Mouse (Mus musculus) lung, adult 2 months (tissue): ENCODE data around the gene Glrx. TPM values are rescaled to one million over a fixed set of nuclear protein-coding genes. Genes with fewer than 3 reads are reported as not detected.
"Not testable (repeated sequence)": the region's sequence is repeated elsewhere in the genome, so short reads cannot be mapped to it uniquely, and the experiment has no call there.

Experiments
- DNase-seq: peaks from one replicate; pipeline ENCODE4 v3.0.0; 2022
- H3K4me1 ChIP-seq: fragments of 200-500 bp; 2 replicates; pipeline ENCODE4 v1.6.1; 2011; ENCODE audit warnings: low read length; ENCODE audit not compliant: control insufficient read depth, insufficient read depth
- H3K4me3 ChIP-seq: fragments of 200-500 bp; replicated peaks from 2 replicates; pipeline ENCODE3; 2011; ENCODE audit warnings: low read depth, mild to moderate bottlenecking, control low read depth, low read length; ENCODE audit errors: extremely low read depth
- CTCF ChIP-seq: fragments of 200-500 bp; IDR thresholded peaks from 2 replicates; pipeline ENCODE4 v1.5.1; 2011; ENCODE audit warnings: mild to moderate bottlenecking, low read length, control low read depth; ENCODE audit not compliant: insufficient read depth
- POLR2A ChIP-seq: fragments of 200-500 bp; IDR thresholded peaks from 2 replicates; pipeline ENCODE4 v1.6.1; 2011; ENCODE audit warnings: low read depth, mild to moderate bottlenecking, control low read depth, low read length, borderline replicate concordance; ENCODE audit errors: extremely low read depth
- WGBS: fragments of 180-500 bp; shearing (Covaris S2); methylation state at CpG from one replicate; pipeline ENCODE4 v1.1.7; 2018; 5-methylcytosine and 5-hydroxymethylcytosine counted together
- polyA plus RNA-seq: library from polyadenylated mRNA; depleted of rRNA; stranded (reverse); fragments of >200 nt; gene quantifications from 2 replicates; pipeline ENCODE4 v1.2.3, GENCODE M21; 2012

The Glrx gene
- polyA plus RNA-seq, 1 experiment, result 65.9 TPM

DNA sequence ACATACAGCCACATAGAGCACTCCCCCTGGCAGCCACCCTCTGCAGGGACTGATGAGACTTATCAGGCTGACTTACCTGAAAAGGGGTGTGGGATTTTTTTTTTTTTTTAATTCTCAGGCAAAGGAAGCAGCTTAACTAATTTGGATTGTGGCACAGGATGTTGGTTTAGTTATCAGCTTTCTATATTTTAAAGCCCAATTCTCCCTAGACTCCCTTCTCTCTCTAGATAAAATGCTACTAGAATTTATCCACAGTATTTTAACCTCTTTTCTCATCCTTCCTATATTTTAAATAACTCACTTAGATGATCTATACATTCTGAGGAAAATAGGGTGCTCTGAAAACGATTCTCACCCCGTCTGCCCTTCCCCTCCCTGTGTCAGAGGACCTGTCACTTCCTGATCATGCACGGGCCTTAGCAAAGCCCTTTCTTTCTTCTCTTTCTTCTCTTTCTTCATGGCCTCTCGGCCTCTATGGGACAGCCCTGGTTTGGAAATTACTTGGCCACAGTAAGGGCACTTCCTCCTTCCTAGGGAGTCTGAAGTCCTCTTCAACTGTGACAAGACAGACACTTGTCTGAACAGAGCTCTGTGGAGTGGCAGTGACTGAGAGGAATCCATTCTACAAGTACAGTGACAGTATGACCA is 6.0 kb downstream of the Glrx start:
- H3K4me1 ChIP-seq, result peaks cover 7% of the 10 kb centered on the region; the same call in 1 of the 2 replicates
- H3K4me3 ChIP-seq, result no peak overlapping the region
- no peak for TF ChIP-seq POLR2A
- TF ChIP-seq CTCF, result no peak
- WGBS, result 43% methylated on average over 4 of the region's 4 CpGs
- no peak for DNase-seq

GRCm38 (mm10) chr13:75847027-75847426 is 7.4 kb downstream of the Glrx start:
- no peak for TF ChIP-seq POLR2A
- TF ChIP-seq CTCF, result no peak
- WGBS, result 86% methylated on average over 6 of the region's 6 CpGs
- peaks cover 4% of the 10 kb centered on the region; the same call in 1 of the 2 replicates for H3K4me1 ChIP-seq
- no peak for DNase-seq
- H3K4me3 ChIP-seq, result no peak overlapping the region

DNA sequence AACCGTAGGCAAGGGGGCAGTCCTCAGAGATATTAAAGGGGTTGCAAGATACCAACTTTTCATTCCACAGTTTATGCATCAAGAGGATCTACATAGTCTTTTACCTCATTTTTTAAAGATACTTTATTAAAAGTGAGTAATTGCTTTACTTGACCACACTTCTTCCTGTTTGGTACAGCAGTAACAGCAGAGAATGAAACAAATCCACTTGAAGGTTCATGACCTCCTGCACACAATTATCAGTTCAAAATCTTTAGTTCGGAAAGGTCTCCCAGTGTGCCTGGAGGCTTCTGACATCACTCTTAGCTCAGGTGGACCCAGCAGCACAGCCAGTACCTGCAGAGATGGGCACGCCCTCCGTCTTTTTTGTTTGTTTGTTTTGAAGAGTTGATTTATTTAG is 12.4 kb downstream of the Glrx start:
- H3K4me3 ChIP-seq, result no peak overlapping the region
- TF ChIP-seq POLR2A (no peak), CTCF (no peak)
- 83% methylated on average over 4 of the region's 4 CpGs for WGBS
- no peaks in the 10 kb centered on the region for H3K4me1 ChIP-seq
- no peak for DNase-seq

GRCm38 (mm10) chr13:75853118-75853517 is 13.4 kb downstream of the Glrx start:
- DNase-seq, result no peak
- 90% methylated on average over 3 of the region's 3 CpGs for whole genome bisulfite sequencing
- Histone ChIP-seq H3K4me3 (no peak overlapping the region), H3K4me1 (no peaks in the 10 kb centered on the region)
- TF ChIP-seq POLR2A, result no peak
- no peak for TF ChIP-seq CTCF

GRCm38 (mm10) chr13:75859264-75859844 is 19.7 kb downstream of the Glrx start:
- TF ChIP-seq POLR2A, result no peak
- TF ChIP-seq CTCF, result no peak
- H3K4me1 ChIP-seq, result no peaks in the 10 kb centered on the region
- 70% methylated on average over 1 of the region's 1 CpGs for WGBS
- no peak overlapping the region for H3K4me3 ChIP-seq
- no peak for DNase-seq

DNA sequence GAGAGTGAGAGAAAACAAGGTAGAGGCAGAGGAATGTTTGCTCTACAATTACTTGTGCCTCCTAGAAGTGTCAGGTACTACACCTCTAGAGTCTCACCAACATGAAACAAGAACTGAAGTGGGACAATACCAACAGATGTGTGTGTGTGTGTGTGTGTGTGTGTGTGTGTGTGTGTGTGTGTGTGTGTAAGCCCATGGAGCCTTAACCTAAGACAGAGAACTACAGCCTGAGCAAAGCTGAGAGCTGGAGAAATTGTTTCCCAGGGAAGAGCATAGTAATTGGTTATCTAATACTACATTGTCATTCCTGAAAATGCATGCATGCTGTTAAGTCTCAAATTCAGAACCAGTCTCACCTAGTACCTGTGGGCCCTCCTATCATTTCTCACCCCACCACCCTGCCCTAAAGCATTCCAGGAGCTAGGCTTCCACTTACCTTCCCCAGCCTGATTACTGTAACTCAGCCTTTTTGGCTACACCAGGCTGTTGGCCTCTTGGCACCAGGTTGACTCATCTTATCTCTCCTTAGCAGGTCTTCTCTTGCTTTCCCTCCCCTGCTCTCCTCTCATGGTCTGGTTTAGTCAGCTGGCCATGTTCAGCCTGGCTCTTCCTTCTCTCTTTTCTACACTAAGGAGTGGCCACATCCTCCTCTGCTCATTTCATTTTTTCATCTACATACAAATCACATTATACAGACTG is 26.0 kb downstream of the Glrx start:
- DNase-seq, result no peak
- TF ChIP-seq POLR2A (no peak), CTCF (no peak)
- Histone ChIP-seq H3K4me1 (no peaks in the 10 kb centered on the region), H3K4me3 (no peak overlapping the region)

GRCm38 (mm10) chr13:75867876-75868275 is 28.2 kb downstream of the Glrx start:
- WGBS, result 89% methylated on average over 2 of the region's 2 CpGs
- TF ChIP-seq POLR2A (no peak), CTCF (no peak)
- no peak for DNase-seq
- Histone ChIP-seq H3K4me3 (no peak overlapping the region), H3K4me1 (no peaks in the 10 kb centered on the region)

DNA sequence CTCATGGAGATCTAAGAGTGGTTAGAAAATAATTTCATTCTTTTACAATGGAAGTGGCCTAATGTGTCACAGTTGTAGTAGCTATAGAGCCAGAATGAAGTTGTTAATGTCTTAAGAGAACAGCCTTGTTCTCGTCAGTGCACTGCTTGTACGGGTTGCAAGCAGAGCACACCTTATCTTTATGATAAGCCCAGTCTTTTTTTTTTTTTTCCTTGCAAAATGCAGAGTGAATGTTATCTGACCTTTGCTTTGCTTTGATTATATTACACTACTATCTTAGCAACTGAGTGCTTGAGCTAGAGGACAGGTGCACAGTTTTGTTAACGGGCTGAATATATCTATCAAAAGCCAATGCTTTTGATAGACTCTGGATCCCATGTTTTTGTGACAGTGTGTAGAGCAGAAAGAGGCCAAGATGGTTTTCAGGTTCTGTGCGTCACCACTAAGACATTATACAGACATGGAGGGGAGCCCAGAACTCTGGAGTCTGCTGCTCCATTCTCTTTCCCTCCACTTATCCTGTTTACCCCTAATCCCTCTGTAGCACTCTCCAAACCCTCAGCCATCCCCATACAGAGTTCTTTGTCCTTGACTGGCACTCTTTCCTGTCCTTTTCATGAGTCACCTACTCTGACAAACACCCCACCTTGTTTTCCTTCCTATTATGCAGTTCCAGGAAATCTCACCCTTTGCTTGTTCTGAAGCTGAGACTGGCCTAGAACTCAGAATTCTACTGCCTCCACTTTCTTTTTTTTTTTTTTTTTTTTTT is 35.1 kb downstream of the Glrx start:
- Histone ChIP-seq H3K4me3 (no peak overlapping the region), H3K4me1 (0 out of 2 replicates have a peak, but pooled peaks cover 2% of the 10 kb centered on the region)
- no peak for TF ChIP-seq CTCF
- no peak for DNase-seq
- 61% methylated on average over 4 of the region's 4 CpGs for WGBS

- H3K4me3 ChIP-seq, H3K4me1 ChIP-seq: not testable (repeated sequence)
- 73% methylated on average over 7 of the region's 7 CpGs for WGBS
- DNase-seq, result peak; percentile 15
These were observed 36.5 kb downstream of the Glrx start for GRCm38 (mm10) chr13:75876188-75876587.
